Mouse (Mus musculus) hindbrain, embryonic 15.5 days (tissue): ENCODE measurements around the gene Ooep. TPM values are rescaled to one million over a fixed set of nuclear protein-coding genes. Genes with fewer than 3 reads are reported as not detected.
"Not testable (repeated sequence)": the region's sequence is repeated elsewhere in the genome, so short reads cannot be mapped to it uniquely, and the experiment has no call there.

Experiments
- ATAC-seq: fragments of 200-750 bp; cut with Nextera tagmentation; 2 replicates; pipeline ENCODE4 v1.8.0; 2017; ENCODE audit warnings: low read depth, moderate number of reproducible peaks, moderate TSS enrichment; ENCODE audit not compliant: low FRiP score
- H3K27ac ChIP-seq: fragments of 300-500 bp; sonication (generic); replicated peaks from 2 replicates; pipeline ENCODE4 v1.5.1; 2015; ENCODE audit warnings: mild to moderate bottlenecking, inconsistent platforms
- H3K27me3 ChIP-seq: fragments of 300-500 bp; sonication (generic); 2 replicates; pipeline ENCODE4 v1.6.1; 2015; ENCODE audit warnings: control low read depth, inconsistent platforms
- H3K36me3 ChIP-seq: fragments of 300-500 bp; sonication (generic); 2 replicates; pipeline ENCODE4 v1.6.1; 2015; ENCODE audit warnings: control low read depth, inconsistent platforms
- H3K4me1 ChIP-seq: fragments of 300-500 bp; sonication (generic); replicated peaks from 2 replicates; pipeline ENCODE4 v1.6.1; 2015; ENCODE audit warnings: control low read depth, inconsistent platforms
- H3K4me2 ChIP-seq: fragments of 300-500 bp; sonication (generic); 2 replicates; pipeline ENCODE4 v1.6.1; 2015; ENCODE audit warnings: moderate library complexity, mild to moderate bottlenecking, inconsistent platforms
- H3K4me3 ChIP-seq: fragments of 300-500 bp; sonication (generic); 2 replicates; pipeline ENCODE4 v1.5.1; 2015; ENCODE audit warnings: mild to moderate bottlenecking, inconsistent platforms
- H3K9ac ChIP-seq: fragments of 300-500 bp; sonication (generic); 2 replicates; pipeline ENCODE4 v1.6.1; 2015; ENCODE audit warnings: inconsistent platforms
- H3K9me3 ChIP-seq: fragments of 300-500 bp; sonication (generic); 2 replicates; pipeline ENCODE4 v1.6.1; 2016; ENCODE audit warnings: control low read depth, inconsistent platforms
- WGBS: fragments of 180-500 bp; shearing (Covaris S2); methylation state at CpG from one replicate; pipeline ENCODE4 v1.1.7; 2015; 5-methylcytosine and 5-hydroxymethylcytosine counted together
- polyA plus RNA-seq: library from polyadenylated mRNA; unstranded; fragments of >200 nt; fragmentation: Nextera tagmentation; extraction: Ambion mirVana; gene quantifications from 2 replicates; pipeline ENCODE4 v1.2.1, GENCODE M21; 2015

The Ooep gene
- polyA plus RNA-seq, 1 experiment from 2014 or later: 5.6 TPM

DNA sequence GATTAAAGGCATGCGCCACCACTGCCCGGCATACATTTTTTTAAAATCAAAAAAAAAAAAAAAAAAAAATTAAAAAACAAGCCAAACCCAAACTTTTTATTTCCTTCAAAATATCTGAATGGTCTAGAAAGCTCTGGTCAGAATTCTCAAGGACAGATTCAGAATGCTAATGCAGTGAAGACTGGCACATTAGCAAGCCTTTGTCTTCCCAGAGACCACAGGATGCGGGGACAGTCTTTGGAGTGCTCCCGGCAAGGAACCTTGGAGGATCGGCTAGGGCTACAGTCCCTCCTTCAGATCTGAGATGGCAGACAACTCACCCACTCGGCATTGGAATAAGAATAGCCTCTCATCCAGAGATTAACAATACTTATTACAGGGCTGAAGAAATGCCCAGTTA, 13.8 kb downstream of the Ooep start:
- Histone ChIP-seq H3K27ac (no peak overlapping the region), H3K4me2 (no peak overlapping the region), H3K36me3 (no peaks in the 10 kb centered on the region), H3K9me3 (no peaks in the 10 kb centered on the region), H3K9ac (no peak overlapping the region), H3K4me1 (no peaks in the 10 kb centered on the region), H3K4me3 (no peak overlapping the region), H3K27me3 (no peaks in the 10 kb centered on the region)
- ATAC-seq: no peak
- WGBS: 83% methylated on average over 6 of the region's 6 CpGs

DNA sequence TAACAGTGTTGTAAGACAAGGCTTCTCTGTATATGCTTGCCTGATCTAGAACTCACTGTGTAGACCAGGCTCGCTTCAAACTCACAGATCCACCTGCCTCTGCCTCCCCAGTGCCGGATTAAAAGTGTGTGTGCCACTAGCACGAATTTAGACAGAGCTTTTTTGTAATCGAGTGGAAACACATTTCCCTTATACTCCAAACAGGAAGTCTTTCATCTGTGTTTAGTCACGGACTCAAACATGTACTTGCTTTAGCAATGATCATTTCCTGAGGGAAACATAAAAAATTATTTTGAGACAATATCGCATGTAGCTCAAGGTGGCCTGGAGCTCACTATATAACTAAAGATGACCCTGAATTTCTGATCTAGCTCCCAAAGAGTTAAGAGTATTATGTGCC, 15.2 kb downstream of the Ooep start:
- Histone ChIP-seq H3K27me3 (no peaks in the 10 kb centered on the region), H3K27ac (no peak overlapping the region), H3K4me2 (no peak overlapping the region), H3K4me1 (no peaks in the 10 kb centered on the region), H3K4me3 (no peak overlapping the region), H3K9ac (no peak overlapping the region), H3K36me3 (no peaks in the 10 kb centered on the region), H3K9me3 (no peaks in the 10 kb centered on the region)
- 82% methylated on average over 6 of the region's 6 CpGs for WGBS
- no peak for ATAC-seq

DNA sequence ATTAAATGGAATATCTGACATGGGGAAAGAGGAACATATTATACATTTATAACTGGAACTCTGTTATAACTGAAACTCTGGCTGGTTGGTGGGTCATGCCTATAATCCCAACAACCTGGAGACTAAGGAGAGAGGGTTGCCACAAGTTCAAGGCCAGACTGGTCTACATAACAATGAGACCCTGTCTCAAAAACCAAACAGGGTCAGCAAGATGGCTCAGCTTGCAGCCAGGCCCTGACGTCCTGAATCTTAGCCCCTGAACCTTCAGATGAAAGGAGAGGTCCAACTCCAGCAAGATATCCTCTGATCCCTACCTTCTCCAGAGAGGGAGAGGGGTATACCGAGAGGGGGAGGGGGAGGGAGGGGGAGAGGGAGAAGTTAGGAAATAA, 18.0 kb downstream of the Ooep start:
- no peaks in the 10 kb centered on the region for H3K27me3 ChIP-seq
- no peak overlapping the region for H3K4me3 ChIP-seq
- WGBS: 52% methylated on average over 2 of the region's 2 CpGs
- no peak overlapping the region for H3K27ac ChIP-seq
- H3K4me1 ChIP-seq: no peaks in the 10 kb centered on the region
- H3K4me2 ChIP-seq: no peak overlapping the region
- no peak for ATAC-seq
- no peaks in the 10 kb centered on the region for H3K9me3 ChIP-seq
- H3K9ac ChIP-seq: no peak overlapping the region
- H3K36me3 ChIP-seq: no peaks in the 10 kb centered on the region

DNA sequence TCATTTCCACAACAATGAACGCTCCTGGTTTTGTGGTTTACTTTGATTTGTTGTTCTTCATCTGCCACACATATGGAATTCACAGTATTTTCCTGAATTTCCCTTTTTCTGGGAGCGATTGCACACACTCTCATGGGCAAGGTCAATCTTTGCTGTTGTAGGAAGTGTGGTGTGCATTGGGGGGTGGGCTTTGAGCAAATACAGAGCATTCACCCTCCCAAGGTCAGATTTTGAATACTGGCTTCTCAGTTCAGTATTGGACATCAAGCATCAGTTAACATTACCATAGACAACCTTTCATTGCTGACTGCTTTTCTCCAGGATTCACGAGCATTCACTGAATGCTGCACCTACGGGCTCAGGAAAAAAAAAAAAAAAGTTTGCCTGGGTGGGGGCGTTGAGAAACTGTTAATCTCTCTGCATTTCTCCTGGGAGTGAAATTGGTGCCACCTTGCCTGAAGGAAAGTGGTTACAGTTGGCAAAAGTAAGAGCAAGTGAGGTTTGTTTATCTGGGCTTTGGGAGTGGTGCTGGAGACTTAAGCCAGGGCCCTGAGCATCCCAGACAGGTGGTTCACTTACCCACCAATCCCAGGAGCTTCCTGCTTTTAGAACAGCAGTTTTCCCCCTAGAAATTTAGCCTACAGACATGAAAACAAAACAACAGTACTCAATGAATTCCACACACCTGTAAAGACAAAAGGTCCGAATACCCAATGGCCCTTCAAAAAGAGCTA, 18.6 kb downstream of the Ooep start:
- H3K36me3 ChIP-seq: no peaks in the 10 kb centered on the region
- H3K4me1 ChIP-seq: no peaks in the 10 kb centered on the region
- H3K9me3 ChIP-seq: no peaks in the 10 kb centered on the region
- WGBS: 81% methylated on average over 6 of the region's 6 CpGs
- no peak for ATAC-seq
- H3K4me2 ChIP-seq: no peak overlapping the region
- H3K27ac ChIP-seq: no peak overlapping the region
- no peaks in the 10 kb centered on the region for H3K27me3 ChIP-seq
- no peak overlapping the region for H3K9ac ChIP-seq
- no peak overlapping the region for H3K4me3 ChIP-seq

DNA sequence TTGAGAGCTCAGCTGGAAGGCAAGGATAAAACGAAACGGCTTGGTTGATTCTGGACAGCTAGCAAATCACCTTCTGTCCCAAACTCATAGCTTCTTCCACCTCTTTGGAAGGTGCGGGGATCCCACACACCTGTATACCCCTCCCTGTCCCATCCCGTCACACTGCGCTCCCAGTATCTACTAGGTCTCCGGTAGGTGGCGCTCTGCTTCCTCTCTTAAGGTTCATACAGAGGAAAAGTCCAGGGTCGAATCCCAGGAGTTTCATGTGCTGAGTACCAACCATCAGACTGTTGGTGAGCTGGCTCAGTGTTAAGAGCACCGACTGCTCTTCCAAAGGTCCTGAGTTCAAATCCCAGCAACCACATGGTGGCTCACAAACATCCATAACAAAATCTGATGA, 20.5 kb downstream of the Ooep start:
- Histone ChIP-seq H3K27ac (no peak overlapping the region), H3K4me2 (no peak overlapping the region), H3K9me3 (no peaks in the 10 kb centered on the region), H3K4me3 (no peak overlapping the region), H3K9ac (no peak overlapping the region), H3K36me3 (no peaks in the 10 kb centered on the region), H3K4me1 (no peaks in the 10 kb centered on the region), H3K27me3 (no peaks in the 10 kb centered on the region)
- WGBS: 19% methylated on average over 9 of the region's 9 CpGs
- 0 out of 2 replicates have a peak, but pooled peaks have one; percentile 48 for ATAC-seq

DNA sequence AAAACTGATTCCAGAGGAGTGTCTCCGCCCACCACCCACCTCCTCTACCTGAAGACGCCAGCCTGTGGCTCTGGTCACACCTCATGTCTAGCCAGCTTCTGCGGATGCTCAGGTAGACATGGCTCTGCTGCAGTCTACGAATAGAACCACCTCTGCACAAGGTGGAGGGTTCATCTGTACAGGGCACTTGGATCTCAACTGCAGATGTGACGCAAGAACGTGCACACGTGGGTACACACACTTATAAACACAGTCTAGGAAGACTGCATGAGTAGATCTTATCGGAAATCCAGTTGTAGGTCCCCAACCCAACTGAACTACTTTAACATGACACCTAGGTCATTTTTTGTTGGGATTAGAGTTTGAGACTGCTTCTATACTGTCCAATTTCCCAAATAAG, 22.9 kb downstream of the Ooep start, which contains the start of gene Gsta2:
Gene Gsta2 (minus strand): TSS at position 178 of the 400 bp plus-strand sequence.
- Histone ChIP-seq H3K4me2 (no peak within 1 kb of the TSS), H3K4me1 (no peaks in the 10 kb centered on the region), H3K9ac (no peak within 1 kb of the TSS), H3K4me3 (no peak within 1 kb of the TSS), H3K36me3 (no peaks in the 10 kb centered on the region), H3K27me3 (no peaks in the 10 kb centered on the region), H3K9me3 (no peaks in the 10 kb centered on the region), H3K27ac (no peak within 1 kb of the TSS)
- WGBS: 89% methylated on average over 8 of the region's 8 CpGs
- no peak for ATAC-seq

DNA sequence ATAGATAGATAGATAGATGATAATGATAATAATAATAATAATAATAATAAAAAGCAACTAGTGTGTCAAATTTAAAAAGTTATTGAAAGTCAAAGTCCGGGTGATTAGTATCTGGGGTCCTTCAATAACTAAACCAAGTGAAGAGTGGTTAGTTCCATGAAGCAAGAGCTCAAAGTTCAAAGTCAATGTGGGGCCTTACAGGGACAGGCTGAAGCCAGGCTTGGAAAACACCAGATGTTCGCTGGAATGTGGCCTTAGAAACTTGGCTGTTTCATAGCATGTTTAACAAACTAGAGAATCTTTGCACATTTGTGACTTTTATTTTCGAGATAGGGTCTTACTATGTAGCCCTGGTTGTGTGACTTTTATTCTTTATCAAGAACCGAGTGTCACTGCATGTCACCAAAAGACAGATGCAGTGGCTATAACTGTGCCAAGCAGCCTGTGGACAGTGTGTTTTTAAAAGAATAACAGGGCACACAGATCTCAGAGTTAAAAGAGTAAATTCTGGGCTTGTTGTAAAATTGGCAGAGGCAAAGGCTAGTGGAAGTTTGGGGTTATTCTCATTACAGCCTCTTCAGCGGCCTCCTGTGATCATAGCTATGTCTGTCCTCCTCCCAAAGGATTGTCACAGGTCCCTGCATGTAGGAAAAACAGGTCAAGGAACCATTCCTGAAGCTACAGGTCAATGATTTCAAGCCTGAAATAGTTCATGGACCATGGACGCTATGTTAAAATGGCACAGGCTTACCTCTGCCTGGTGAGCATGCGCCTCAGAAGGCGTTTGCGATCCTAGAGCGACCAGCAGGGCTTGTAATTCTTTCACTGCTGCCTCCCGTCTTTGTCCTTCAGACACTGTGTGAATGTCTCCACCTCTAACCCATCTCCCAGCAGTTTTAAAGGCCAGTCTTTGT, 23.6 kb downstream of the Ooep start:
- no peaks in the 10 kb centered on the region for H3K4me1 ChIP-seq
- no peak overlapping the region for H3K4me3 ChIP-seq
- no peak overlapping the region for H3K27ac ChIP-seq
- H3K9me3 ChIP-seq: no peaks in the 10 kb centered on the region
- no peak for ATAC-seq
- H3K36me3 ChIP-seq: no peaks in the 10 kb centered on the region
- 80% methylated on average over 11 of the region's 11 CpGs for WGBS
- H3K27me3 ChIP-seq: no peaks in the 10 kb centered on the region
- H3K4me2 ChIP-seq: no peak overlapping the region
- no peak overlapping the region for H3K9ac ChIP-seq

DNA sequence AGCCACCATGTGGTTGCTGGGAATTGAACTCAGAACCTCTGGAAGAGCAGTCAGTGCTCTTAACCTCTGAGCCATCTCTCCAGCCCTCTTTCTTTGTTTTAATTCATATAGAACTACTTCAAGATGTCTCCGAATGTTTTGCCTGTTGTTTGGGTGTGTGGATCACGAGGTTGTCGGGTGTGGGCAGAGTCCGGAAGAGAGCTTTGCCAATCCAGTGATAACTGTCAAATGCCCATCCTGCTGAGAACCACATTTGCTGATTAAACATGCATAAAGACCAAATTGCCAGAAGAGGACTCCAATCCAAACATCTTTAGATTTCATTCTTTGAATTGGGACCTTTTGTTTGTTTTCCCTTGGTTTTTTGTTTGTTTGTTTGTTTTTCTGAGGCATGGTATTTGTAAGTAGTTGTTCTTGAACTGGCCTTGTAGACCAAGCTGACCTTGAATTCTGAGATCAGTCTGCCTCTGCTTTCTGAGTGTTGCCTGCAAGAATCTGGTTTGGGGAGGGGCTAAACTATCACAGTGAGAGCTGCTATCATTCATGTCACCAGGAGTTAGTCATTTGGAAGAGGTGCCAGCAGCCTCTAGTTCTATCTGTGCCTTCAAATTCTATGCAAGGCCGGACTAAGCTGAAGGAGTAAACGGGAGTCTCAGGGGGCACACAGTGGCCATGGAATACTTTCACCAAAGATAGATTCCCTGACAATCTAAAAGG, 26.9 kb downstream of the Ooep start:
- Histone ChIP-seq H3K36me3 (no peaks in the 10 kb centered on the region), H3K9me3 (no peaks in the 10 kb centered on the region), H3K4me1 (no peaks in the 10 kb centered on the region), H3K4me2 (no peak overlapping the region), H3K4me3 (no peak overlapping the region), H3K9ac (no peak overlapping the region), H3K27ac (no peak overlapping the region), H3K27me3 (no peaks in the 10 kb centered on the region)
- ATAC-seq: no peak
- 85% methylated on average over 6 of the region's 6 CpGs for WGBS

DNA sequence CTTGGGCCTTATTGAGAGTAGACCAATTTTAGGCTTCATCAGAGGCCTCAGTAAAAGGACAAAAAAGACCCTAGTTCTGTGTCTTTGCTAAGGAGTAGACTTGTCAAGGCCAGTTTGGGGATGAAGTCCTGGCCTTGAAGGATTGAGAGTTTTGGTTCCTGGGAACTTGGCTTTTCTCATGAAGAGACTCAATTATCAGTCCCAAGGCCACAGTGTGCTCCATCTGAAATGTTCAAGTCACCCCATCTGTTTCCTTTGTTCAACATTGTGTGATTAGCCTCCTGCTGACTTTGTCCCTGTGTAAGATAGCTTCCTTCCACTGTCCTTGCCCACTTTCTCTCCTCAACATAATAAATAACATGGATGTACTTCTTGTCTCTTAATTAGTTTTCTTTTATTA, 28.5 kb downstream of the Ooep start:
- H3K27ac ChIP-seq, ATAC-seq, H3K9ac ChIP-seq, H3K36me3 ChIP-seq, H3K4me3 ChIP-seq, H3K9me3 ChIP-seq, H3K4me2 ChIP-seq, H3K4me1 ChIP-seq, H3K27me3 ChIP-seq: not testable (repeated sequence)

DNA sequence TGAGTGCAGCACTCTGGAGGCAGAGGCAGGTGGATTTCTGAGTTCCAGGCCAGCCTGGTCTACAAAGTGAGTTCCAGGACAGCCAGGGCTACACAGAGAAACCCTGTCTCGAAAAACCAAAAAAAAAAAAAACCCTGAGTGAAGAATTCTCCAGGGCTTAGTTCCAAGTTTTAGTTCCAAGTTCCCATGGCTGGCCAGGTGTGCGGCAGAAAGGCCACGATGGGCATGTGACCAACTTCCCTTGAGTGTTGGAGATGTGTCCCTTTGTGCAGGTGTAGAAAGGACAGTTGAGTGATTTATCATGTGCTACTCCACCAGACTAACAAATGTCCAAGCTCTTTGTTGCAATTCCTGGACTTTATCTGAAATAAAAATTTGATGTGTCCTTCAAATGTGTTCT, 29.4 kb downstream of the Ooep start:
- not testable (repeated sequence) for H3K36me3 ChIP-seq, H3K4me3 ChIP-seq, H3K27ac ChIP-seq, H3K4me1 ChIP-seq, H3K9me3 ChIP-seq, H3K4me2 ChIP-seq, H3K27me3 ChIP-seq, H3K9ac ChIP-seq, ATAC-seq
- WGBS: 90% methylated on average over 3 of the region's 3 CpGs

DNA sequence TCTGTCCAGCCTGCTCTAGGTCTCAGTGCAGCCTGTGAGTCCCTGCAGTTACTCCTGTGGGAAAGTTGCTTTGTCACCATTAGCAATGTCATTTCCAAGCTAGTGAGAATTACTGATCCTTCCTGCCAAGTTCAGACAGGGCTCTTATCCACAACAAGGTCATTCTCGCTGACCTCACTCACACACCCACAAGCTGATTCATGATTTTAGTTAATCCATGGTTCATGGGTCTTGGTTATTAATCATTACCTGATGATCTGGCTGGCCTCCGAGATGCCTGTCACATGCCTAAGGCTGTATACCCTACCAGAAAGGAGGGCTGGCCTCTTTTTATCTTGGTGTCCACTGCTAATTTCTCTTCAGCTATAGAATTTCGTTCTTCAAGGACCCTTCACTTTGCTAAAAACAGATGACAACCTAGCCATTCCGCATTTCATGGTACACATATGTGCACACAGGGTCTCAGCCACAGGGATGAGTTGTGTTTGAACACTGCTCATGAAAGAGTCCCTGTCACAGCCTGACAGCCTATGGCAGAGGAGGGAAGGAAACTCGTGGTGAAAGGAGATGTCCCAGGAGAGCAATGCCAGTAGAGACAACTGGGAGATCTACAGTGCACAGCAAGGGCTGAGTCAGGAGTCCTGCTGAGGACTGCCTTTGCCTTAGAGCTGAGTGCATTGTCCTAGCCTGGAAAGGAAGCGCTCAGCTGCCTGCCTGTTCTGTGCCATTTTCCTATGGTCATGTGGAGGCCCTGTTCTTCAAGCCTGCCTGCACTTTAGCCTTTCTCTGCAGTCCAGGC, 30.1 kb downstream of the Ooep start:
- H3K27me3 ChIP-seq, H3K4me3 ChIP-seq, H3K36me3 ChIP-seq, H3K4me1 ChIP-seq, H3K27ac ChIP-seq, ATAC-seq, H3K9ac ChIP-seq, H3K9me3 ChIP-seq, H3K4me2 ChIP-seq: not testable (repeated sequence)
- WGBS: 75% methylated on average over 6 of the region's 6 CpGs
